Mouse (Mus musculus) fibroblast of lung, adult 2 months (primary cell): ENCODE measurements around the gene Gtf2ird2.

Experiments used
- DNase-seq: peaks from one replicate; pipeline ENCODE4 v3.0.0-alpha.2; 2011; ENCODE audit warnings: low read depth

Gtf2ird2 gene

DNA sequence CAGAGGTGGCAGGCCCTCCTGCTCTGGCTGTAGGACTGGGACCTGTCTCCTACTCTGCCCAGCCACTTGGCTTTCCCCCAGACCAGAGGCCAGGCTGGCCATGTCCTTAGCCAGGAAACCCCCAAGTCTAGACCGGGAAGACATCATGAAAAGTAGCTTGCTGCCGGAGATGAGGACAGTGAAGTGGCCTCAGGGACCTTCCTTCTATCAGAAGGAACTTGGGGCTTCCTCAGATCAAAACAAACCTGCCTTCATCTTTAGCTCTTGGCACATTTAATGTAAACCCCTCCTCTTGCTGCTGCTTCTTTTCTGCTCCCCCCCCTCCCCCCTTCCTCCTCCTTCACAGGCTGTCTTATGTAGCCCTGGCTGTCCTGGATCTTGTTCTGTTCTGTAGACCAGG is 50.4 kb downstream of the Gtf2ird2 start:
- DNase-seq, result no peak

DNA sequence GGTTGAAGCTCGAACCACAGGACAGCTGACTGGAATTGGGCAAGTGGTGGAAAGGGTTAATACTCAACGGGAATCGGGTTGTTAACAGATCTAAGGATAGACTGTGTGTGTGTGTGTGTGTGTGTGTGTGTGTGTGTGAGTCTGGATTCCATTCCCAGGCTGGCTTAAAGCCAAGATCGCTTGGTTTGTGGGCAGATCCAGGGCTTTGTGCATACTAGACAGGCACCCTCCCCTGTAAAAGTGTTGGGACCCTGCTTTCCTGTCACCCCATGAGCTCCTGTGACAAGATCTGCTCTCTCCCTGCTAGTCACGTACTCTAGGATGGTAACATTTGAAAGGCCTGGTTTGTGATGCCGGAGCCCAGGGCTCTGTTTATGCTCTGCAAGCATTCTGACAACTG is 51.3 kb downstream of the Gtf2ird2 start:
- no peak for DNase-seq

DNA sequence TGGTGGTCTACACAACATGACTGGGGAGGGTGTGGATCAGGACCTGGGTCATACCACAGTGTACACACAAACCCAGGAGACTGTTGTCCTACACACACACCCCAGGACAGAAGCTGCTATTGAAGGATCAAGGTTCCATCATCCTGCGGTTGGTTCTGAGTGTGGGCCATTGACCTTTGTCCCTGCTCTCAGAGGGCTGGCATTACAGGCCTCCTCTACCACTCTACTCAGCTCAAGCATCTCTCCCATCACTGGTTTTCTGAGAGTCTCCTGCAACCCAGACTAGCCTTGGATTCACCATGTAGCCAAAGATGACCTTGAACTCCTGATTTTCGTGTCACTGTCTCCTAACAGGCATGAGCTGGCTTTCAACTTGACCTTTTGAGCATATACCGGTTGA is 52.4 kb downstream of the Gtf2ird2 start:
- DNase-seq, result no peak

DNA sequence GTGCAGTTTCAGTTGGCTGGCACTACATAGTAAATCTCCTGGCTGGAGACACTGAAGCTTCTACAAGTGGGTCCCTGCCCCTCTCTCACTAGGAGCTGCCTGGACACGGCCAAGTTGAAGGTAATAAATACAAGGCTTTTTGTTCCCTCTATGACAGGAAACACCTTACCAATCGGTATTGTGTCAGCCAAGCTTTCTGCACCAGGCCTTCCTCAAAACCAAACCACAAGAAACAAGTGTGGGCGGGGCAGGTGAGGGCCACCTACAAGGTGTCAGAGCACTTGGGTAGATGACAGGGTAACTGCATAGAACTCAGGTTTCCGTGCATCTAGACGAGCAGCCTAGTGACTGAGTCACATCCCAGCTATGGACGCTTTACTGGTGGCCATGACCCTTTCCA is 53.0 kb downstream of the Gtf2ird2 start:
- DNase-seq, result no peak

DNA sequence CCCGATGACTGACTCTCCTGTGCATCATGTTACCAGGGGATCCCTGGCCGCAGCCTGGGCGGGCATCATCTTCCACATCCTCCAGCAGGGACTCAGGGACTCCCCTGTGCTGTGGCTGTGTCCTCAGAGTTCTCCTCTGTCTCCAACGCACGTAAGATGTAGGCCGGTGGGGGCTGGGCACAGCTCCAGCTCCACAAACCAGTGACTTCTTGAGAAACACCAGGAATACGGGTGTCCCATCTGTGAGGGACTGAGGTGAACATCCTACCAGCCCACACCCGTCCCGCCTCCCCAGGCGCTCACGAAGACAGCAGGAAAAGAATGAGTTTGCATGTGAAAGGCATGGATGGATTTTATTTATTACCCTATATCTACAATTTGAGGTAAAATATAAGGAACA is 53.7 kb downstream of the Gtf2ird2 start:
- DNase-seq, result no peak

DNA sequence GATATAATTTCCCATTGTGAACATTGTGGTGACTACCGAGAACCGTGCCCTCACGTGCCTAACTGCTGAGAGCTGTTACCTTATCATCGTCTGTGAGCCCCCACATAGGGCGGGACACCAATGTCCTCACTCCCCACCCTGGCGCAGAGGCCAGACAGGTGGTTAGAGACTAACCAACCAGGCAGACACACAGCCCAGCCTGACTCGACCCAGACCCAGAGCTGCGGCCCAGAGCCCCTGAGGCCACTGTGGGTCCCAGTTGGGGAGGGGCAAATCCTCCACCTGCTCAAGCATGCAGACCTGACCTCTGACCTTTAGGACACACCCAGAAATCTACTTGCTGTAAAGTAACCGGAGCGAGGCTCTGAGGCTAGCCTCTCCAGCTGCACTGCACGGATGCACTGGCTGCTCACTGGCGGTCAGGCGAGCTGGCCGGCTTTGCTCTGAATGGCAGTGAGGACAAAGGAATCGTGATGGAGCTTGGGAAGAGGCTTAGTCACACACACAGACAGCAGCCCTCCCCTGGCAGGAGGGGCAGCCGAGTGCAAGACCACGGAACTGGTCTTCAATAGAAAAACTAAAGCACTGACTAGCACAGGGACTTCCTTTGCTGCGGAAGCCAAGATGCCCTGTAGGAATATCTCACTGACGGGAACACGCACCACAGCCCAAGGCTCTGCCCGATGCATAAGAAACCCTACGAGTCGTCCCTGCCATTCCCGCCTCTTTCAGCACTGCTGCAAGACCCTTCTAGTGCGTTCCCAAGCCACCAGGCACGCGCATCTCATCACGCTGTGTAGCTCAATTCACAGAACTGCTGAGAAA is 54.3 kb downstream of the Gtf2ird2 start:
- DNase-seq, result no peak

DNA sequence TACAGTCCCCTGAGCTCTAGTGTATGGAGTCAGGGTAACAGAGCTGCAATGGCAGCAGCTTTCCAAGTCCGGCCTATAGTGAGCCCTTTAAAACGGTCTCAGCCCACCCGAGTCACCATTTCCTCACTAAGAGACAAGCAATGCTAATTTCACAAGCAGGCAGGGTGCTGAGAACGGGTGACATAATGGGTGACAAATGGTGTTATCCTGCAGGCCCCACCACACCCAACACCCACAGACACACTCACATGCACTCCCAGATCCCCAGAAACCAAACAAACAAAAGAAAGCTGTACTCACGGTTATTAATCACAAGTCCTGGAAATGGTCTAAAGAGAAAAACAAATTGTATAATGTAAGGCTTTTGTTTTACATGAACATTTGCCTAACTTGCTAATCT is 58.0 kb downstream of the Gtf2ird2 start:
- no peak for DNase-seq

DNA sequence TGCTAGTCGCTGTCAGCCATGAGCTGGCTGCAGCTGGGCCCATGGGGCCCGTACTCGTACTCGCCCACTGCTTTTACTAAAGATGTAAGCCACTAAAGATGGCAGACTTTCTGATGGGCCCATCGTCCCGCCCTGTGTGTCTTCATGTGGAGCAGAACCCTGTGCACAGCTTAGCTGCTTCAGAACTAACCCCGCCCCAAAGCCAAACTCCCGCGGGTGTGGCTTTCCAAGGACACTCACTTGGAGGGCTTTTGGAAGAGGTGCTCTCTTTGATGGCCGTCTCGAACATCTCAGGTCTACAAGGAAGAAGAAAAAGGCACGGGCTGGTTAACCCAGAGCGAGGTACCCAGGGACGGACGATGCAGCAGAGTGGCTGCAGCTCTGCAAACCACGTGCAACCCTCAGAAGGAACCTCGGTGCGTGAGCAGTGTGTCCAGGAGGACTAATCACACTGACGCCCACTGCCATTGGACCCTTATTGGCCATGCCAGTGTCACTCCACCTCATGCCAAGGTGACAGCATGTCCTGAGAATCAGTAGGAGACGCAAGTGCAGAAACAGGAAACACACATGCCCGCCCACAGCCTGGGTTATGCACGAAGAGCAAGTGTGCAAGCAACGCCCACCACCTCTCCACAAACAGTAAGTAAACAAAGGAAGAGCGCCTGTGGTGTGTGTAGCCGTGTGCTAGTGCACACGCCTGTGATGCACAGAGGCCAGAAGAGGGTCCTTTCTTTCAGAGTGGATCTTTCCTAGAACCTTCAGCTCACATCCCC is 60.0 kb downstream of the Gtf2ird2 start:
- DNase-seq, result no peak

DNA sequence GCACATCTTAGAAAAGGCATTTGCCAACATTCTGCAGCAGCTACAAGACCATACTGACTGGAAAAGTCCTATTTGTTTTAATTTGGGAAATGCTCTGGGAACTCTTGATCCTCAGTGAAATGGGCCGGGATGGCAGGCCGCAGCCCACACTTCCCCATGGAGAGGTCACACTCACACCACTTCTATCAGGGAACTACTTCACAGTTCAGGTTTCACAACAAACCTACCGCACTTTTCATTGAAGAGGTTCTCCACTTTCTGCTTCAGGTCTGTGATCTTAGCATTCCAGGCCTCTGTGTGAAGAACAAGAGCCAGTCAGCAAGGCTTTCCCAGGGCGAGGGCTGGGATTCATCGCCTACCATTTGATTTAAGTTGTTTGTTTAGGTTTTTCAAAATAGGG is 61.1 kb downstream of the Gtf2ird2 start:
- DNase-seq, result no peak

DNA sequence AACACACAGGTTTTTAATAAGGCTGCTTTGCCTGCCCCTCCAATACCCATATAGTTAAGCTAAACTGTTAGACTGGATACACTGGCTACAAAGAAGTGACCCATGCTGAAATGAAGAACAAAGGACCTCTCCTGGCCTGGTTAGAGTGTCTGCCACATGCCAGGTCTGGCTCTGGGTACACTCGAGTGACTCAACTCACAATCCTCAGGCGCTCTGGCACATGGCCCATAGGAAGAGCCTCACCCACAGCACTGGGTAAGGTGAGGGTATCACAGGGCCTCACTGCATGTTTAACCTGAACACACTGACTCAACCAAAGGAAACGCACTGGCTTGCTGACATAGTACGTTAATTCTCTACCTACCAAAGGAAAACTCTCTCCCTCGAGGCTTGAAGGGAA is 62.3 kb downstream of the Gtf2ird2 start:
- no peak for DNase-seq

DNA sequence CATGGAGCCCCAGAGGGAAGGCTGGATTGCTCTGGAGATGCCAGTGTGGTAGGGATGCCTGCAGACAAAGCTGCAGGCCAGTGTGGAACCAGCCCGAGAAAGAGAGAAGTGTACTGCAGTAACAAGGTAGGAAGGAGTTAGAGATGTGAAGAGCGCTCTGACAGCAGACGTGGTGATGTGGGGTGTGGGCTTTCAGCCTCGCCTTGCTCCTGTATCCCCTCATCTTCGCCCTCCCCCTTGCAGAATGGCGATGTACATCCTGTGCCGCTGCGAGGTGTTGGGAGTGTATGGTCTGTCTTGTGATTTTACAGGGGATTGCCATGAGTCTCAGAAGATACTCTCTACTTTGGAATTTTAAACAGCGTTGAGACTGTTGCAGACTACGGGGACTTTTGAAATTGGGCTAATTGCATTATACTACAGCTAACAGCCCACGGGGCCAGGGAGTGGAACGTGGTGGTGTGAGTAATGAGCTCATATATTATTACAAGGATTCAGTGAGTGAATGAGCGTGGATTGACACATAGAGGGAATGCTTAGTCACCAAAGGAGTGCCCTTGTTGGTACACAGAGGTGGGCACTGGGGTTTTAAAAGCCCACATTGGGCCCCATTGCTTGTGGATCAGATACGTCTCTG is 64.9 kb downstream of the Gtf2ird2 start:
- no peak for DNase-seq

DNA sequence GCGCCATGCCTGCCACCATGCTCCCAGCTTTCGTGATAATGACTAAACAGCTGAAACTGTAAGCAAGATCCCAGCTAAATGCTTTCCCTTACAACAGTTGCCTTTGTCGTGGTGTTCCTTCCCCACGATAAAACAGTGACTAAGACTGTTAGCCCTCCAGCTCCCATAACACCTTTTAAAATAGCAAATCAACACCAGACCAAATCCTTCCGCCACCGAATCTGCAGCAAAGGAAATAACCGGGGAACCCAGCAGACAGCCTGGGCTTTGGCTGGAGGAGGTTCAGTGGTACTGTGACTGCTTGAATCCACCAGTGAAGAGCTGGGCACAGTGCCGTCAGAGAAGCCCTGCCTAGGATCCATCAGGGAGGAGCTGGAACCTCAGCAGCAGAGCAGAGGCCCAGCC is 65.4 kb downstream of the Gtf2ird2 start:
- DNase-seq, result no peak

DNA sequence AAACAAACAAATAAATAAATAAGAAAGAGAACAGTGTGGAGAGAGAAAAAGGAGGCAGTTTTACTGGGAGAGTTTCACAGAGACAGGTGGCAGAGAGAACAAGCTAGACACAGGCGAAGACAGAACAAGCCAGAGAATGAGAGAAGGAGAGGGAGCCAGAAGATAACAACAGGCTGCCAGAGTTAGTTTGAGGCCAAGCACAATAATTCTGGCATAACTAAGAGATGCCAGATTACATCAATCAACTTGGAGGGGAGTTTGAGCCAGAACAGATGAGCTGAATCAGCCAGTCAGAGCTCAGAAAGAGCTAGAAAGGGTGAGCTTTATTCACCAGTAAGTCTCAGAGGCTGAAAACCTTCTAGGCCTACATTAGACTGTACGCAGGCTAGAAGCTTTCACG is 66.8 kb downstream of the Gtf2ird2 start:
- DNase-seq, result no peak

DNA sequence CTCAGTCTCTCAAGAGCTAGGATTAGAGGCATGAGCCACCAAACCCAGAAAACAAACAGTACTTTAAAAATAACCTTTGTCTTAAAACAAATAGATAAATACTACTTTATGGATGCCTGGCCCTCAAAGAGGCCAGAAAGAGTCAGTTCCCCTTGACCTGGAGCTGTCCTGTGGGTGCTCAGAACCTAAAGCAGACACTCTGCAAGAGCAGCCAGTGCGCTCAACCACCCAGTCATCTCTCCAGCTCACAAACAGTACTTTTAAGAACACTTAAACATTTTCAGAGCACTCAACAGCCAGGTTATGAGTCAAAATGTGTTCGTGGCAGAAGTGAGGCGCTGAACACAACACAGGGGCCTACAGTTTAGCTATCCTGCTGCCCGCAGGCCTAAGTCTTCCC is 67.3 kb downstream of the Gtf2ird2 start:
- no peak for DNase-seq

DNA sequence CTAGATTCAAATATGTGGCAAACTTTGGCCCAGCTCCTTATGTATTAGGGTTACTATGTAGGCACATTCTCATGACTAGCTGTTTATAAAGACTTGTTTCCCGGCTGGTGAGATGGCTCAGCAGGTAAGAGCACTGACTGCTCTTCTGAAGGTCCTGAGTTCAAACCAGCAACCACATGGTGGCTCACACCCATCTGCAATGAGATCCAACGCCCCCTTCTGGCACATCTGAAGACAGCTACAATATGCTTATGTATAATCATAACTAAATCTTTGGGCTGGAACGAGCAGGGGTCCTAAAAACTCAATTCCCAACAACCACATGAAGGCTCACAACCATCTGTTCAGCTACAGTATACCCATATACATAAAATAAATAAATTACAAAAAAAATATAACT is 70.0 kb downstream of the Gtf2ird2 start:
- no peak for DNase-seq

DNA sequence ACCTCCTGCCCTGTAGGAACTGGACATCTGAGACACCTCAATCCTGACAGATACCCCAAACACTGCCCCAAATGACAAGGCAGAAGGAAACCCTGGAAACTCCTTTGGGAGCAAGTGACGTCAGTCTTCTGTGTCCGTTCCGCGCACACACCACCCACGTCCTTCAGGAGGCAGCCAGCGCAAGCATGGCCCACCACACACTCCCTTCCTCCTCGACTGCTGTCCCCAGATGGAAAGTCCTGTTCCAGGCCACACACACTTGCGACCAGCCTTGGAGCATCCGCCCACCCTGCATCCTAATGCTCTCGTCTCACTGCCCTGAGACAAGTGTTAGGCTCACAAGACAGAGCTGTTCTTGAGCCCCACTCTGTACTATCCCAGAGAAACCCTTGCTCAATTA is 71.5 kb downstream of the Gtf2ird2 start:
- DNase-seq, result no peak

DNA sequence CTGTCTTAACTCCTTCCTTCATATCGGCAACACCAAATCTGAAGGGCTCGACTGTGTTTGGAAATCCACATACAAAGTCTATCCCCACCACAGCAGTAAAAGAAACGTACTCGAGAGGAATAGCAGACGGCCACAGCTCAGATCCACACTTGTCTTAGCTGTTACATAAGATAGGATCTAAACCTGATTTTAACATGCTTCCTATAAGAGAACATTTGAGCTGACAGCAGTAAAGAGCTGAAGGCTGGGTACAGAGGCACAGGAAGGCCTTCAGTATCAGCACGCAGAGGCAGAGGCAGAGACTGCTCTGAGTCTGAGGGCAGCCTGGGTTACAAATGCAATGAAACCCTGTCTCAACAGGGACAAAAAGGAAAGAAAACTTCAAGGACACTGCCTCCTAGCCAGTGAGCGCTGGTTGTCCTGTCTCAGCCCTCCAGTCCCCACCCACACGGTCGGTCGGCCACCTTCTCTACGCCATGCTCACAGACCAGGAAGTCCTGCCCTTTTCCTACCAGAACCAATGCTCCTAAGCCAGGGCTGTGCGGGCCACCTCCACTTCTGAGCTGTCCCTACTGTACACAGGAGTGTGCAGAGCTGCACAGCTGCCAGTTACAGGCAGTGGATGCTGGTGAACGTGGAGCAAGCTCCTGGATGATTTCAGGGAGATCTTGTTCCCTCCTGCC is 73.7 kb downstream of the Gtf2ird2 start:
- DNase-seq, result no peak

DNA sequence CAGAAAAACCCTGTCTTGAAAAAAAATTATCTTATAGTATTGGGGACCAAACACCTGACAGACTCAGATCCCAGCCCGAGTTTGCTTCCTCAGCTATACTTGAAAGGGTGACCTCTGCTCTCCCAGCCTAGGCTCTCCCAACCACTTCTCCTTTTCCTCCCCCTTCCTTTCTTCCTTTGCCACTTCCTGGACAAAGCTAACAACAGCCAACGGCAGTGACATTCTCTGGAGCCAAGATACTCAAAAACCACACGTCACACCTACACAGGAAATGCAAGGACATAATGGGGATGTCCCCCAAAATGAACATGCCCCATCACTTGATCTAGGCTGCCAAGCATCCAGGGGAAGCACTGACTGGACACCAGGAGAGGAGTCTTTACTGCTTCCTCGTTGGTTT is 74.6 kb downstream of the Gtf2ird2 start:
- no peak for DNase-seq

DNA sequence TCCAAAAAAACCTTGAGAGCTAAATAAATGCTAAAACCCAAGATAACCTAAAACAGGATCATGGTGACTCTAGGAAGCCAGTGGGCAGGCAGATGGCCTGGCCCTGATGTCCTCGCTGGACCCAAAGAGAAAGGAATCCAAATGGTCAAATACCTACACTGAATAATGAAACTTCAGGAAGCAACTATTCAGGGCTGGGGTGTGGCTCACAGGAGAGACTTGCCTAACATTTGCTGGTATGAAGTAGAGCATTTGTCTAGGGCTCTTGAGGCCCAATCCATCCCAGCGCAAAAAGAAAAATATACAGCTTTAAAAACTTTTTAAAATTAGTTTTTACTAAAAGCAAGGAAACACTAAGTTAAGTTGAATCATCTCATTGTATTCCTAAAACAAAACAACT is 75.1 kb downstream of the Gtf2ird2 start:
- DNase-seq, result no peak

DNA sequence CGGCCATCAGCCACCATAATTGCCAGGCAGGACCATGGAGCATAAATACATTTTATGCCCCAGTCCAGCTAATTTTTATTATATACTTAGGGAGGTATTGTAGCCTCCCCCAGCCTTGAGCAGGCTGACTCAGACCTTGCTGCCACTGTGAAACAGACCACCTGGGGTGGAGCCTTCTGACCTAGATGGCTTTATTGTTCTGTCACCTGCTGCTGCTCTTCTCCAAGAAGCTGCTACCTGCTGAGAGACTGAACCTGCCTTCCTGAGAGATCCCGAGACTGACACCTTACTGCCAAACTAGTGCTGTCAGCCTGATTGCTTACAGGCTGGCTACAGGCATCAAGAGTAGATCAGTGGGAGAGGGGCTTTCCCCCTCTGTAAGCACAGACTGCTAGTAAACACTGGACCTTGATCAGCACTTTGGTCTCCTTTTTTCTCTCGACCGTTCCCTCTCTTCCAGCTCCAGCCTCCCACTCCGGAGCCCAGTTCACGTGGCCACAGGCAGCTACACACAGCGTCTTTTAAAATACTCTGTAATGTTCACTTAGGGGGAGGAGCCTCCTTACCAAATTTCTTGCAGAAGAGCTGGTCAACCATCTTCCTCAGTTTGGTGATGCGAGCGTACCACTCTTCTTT is 76.3 kb downstream of the Gtf2ird2 start:
- no peak for DNase-seq

DNA sequence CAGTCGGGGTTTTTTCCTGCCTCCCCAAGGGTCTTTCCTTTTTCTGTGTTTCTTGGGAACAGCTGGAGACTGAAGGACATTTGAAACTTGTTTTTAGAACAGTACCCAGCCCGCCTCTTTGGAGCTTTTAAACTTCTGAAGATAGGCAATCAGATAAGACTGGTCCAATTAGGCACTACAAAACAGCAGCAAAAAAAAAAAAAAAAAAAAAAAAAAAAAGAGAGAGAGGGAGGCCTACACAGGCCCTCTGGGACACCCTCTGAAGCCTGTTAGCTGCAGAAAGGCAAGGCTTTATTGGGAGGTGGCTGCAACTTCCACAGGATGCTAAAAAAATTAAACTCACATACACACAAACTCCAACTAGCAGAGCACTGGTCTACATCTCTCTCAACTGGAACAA is 82.1 kb downstream of the Gtf2ird2 start:
- no peak for DNase-seq

DNA sequence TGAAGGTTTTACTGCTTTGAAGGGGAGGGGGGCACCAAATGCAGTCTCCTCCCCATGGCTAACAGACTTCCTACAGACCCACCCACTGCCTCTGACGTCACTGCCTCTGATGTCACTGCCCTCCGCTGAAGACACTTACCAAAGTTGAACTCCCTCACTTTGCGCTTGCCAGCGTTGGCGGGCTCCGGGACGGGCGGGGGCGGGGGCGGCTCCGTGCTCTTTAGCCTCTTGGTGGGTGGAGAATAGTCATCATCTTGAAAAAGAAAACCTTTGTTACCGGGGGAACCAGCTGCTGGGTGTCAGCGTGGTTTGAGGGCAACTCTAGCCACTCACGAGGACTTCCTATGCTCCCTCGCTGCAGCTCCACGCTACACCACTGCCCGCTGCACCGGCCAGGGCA is 82.6 kb downstream of the Gtf2ird2 start:
- no peak for DNase-seq
